Mouse (Mus musculus) midbrain, embryonic 14.5 days (tissue): ENCODE data around the gene Plxnb1. TPM values are rescaled to one million over a fixed set of nuclear protein-coding genes. Genes with fewer than 3 reads are reported as not detected.

Experiments
- ATAC-seq: fragments of 200-750 bp; cut with Nextera tagmentation; 2 replicates; pipeline ENCODE4 v1.8.0; 2017; ENCODE audit warnings: moderate number of reproducible peaks, moderate library complexity; ENCODE audit not compliant: low FRiP score, low TSS enrichment
- DNase-seq: peaks from one replicate; pipeline ENCODE4 v3.0.0-alpha.2; 2015
- H3K27ac ChIP-seq: fragments of 300-500 bp; sonication (generic); replicated peaks from 2 replicates; pipeline ENCODE4 v1.5.1; 2014; ENCODE audit warnings: mild to moderate bottlenecking, low read depth, low read length, moderate library complexity
- H3K27me3 ChIP-seq: fragments of 300-500 bp; sonication (generic); 2 replicates; pipeline ENCODE4 v1.6.1; 2014; ENCODE audit warnings: low read length, control low read depth, mixed read lengths; ENCODE audit not compliant: control insufficient read depth, insufficient read depth
- H3K36me3 ChIP-seq: fragments of 300-500 bp; sonication (generic); 2 replicates; pipeline ENCODE4 v1.6.1; 2014; ENCODE audit warnings: low read length, control low read depth; ENCODE audit not compliant: control insufficient read depth, insufficient read depth
- H3K4me1 ChIP-seq: fragments of 300-500 bp; sonication (generic); 2 replicates; pipeline ENCODE4 v1.6.1; 2014; ENCODE audit warnings: mild to moderate bottlenecking, antibody characterized with exemption, low read length, control low read depth; ENCODE audit not compliant: control insufficient read depth, insufficient read depth
- H3K4me2 ChIP-seq: fragments of 300-500 bp; sonication (generic); 2 replicates; pipeline ENCODE4 v1.6.1; 2014; ENCODE audit warnings: mild to moderate bottlenecking, low read length, moderate library complexity
- H3K4me3 ChIP-seq: fragments of 300-500 bp; sonication (generic); replicated peaks from 2 replicates; pipeline ENCODE4 v1.5.1; 2014; ENCODE audit warnings: low read depth, low read length
- H3K9ac ChIP-seq: fragments of 300-500 bp; sonication (generic); replicated peaks from 2 replicates; pipeline ENCODE4 v1.6.1; 2014; ENCODE audit warnings: mild to moderate bottlenecking, low read length, moderate library complexity
- H3K9me3 ChIP-seq: fragments of 300-500 bp; sonication (generic); 2 replicates; pipeline ENCODE4 v1.6.1; 2016; ENCODE audit warnings: low read length, control low read depth, mixed read lengths; ENCODE audit not compliant: control insufficient read depth
- WGBS: fragments of 180-500 bp; shearing (Covaris S2); extraction: QIAGEN DNeasy Blood & Tissue Kit; methylation state at CpG from one replicate; pipeline ENCODE4 v1.1.7; 2014; 5-methylcytosine and 5-hydroxymethylcytosine counted together
- polyA plus RNA-seq: library from polyadenylated mRNA; unstranded; fragments of >200 nt; fragmentation: Nextera tagmentation; extraction: Ambion mirVana; gene quantifications from 2 replicates; pipeline ENCODE4 v1.2.1, GENCODE M21; 2014

Plxnb1 gene
- polyA plus RNA-seq, 1 experiment from 2014 or later = 21.7 TPM

DNA sequence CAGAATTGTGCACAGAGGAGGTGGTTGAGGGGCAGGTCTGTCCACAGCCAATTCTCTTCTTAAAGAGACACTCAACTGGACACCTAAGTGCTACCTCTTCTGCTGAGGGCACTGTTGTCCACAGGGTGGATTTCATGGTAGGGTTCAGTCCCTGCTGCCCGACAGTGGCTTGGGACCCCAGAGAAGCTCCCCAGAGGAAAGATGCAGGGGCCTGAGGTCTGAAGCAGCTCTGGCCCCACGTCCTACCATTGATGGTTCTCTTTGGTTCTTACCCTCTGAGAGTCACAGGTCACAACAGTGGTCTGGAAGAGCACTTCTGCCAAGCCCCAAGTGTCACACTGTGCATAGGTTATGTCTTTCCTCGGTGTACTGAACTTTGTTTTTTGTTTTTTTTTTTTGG is 41.8 kb upstream of the Plxnb1 start:
- no peaks in the 10 kb centered on the region for H3K9me3 ChIP-seq
- no peak overlapping the region for H3K27ac ChIP-seq
- H3K36me3 ChIP-seq = peaks cover 22% of the 10 kb centered on the region
- DNase-seq (no peak), ATAC-seq (no peak)
- peaks cover 7% of the 10 kb centered on the region for H3K4me1 ChIP-seq
- H3K4me3 ChIP-seq = no peak overlapping the region
- no peak overlapping the region for H3K9ac ChIP-seq
- no peaks in the 10 kb centered on the region for H3K27me3 ChIP-seq
- no peak overlapping the region for H3K4me2 ChIP-seq
- 74% methylated on average over 3 of the region's 3 CpGs for WGBS

DNA sequence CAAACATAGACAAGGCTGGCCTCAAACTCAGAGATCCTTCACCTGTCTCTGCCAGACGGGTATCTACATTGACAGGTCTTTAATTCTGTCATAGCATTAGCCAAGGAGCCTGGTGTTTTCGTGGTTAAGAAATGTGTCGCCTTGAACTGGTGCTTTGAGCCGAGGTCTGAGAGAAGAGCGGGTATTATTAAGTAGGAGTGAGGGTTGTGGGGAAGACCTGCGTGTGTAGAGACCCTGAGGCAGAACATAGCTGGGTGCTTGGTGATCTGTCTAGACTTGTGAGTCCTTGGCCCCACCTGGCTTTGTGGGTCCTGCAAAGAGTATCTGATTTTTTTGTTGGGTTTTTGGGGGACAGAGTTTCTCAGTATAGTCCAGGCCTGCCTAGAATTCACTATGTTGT is 41.3 kb upstream of the Plxnb1 start:
- Histone ChIP-seq H3K9ac (no peak overlapping the region), H3K27me3 (no peaks in the 10 kb centered on the region), H3K36me3 (peaks cover 25% of the 10 kb centered on the region), H3K27ac (no peak overlapping the region), H3K4me2 (no peak overlapping the region), H3K4me3 (no peak overlapping the region), H3K9me3 (no peaks in the 10 kb centered on the region), H3K4me1 (peaks cover 8% of the 10 kb centered on the region)
- WGBS = 80% methylated on average over 6 of the region's 6 CpGs
- no peak for ATAC-seq
- DNase-seq = no peak

DNA sequence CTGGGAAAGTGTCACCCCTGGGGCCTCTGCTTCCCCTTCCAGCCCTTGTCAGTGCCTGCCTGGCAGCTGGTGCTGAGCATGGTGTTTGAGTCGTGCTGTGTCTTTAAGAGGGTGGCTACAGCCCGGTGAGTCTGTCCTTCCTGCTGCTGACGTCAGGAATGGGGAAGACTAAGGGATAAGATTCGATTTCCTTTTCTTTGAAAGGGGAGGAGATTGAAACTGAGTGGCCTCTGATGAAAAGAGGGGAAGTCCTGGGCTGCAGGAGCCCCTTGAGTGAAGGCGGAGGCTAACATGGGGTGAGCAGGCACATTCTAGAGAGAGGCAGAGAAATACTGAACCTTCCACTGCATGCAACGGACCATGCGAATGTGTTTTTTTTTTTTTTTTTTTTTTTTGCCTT is 40.5 kb upstream of the Plxnb1 start:
- Histone ChIP-seq H3K4me3 (peak overlapping the region; percentile 31), H3K27me3 (no peaks in the 10 kb centered on the region), H3K4me1 (peaks cover 15% of the 10 kb centered on the region), H3K27ac (peak overlapping the region; percentile 66), H3K9me3 (no peaks in the 10 kb centered on the region), H3K9ac (peak overlapping the region; percentile 48; the same call in 1 of the 2 replicates), H3K4me2 (peak overlapping the region; percentile 54), H3K36me3 (peaks cover 25% of the 10 kb centered on the region)
- DNase-seq = peak; percentile 82
- 13% methylated on average over 7 of the region's 7 CpGs for WGBS
- ATAC-seq = peak; percentile 56; the same call in 1 of the 2 replicates

DNA sequence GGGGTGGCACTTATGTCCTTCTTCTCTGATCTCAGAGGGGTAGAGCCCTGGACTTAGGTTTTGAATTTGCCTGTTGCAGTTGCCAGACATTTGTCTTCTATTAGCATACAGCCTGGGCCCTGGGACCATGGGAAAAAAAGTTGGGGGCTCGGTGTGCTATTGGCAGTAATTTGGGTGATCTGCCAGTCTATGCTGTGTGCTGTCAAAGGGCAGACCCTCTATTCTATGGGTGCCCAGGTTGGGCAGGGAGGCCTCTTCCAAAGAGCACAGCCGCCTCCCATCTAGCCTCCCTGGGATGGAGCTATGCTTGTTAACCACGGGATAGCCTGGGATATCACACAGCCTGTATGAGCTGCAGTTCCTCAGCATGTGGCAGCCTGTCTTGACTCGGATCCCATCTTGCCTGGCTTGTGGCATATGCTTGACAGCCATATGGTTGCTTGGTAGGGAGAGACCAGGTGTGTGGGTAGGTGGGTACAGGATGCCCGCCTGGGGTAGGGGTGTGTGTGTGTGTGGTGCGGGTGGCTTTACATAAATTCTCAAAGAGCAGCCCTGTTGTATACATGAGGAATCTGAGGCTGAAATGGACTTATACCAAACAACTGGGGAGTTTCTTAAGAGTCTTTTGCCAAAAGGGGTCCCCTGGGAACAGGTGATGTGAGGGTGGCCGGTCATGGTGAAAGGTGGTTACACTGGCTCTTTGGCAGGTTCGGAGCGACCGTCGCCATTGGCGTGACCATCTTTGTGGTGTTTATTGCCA is 39.7 kb upstream of the Plxnb1 start:
- peak overlapping the region; percentile 48 for H3K9ac ChIP-seq
- ATAC-seq = no peak
- peak overlapping the region; percentile 66; the same call in 1 of the 2 replicates for H3K27ac ChIP-seq
- peak overlapping the region; percentile 31 for H3K4me3 ChIP-seq
- peaks cover 29% of the 10 kb centered on the region for H3K36me3 ChIP-seq
- 92% methylated on average over 12 of the region's 12 CpGs for WGBS
- H3K4me2 ChIP-seq = peak overlapping the region; percentile 54
- H3K4me1 ChIP-seq = peaks cover 15% of the 10 kb centered on the region
- DNase-seq = no peak
- no peaks in the 10 kb centered on the region for H3K27me3 ChIP-seq
- H3K9me3 ChIP-seq = no peaks in the 10 kb centered on the region

DNA sequence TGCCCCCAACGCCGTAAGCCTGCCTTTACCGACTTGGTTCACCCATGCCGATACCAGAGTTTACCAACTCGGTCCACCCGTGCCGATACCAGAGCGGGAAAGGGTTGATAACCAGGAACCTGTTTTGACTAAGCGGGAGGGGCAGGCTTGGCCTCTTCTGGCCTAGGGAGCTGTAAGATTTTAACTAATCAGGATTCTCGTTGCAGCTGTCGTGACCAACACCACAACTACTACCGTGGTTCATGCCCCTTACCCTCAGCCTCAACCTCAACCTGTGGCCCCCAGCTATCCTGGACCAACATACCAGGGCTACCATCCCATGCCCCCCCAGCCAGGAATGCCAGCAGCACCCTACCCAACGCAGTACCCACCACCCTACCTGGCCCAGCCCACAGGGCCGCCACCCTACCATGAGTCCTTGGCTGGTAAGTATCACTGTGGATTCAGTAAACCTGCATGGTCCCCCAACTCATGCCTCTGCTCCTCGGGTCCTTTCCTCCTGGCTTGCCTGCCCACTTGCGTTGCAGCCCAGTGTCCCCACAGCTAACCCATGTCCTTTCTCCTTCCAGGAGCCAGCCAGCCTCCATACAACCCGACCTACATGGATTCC is 39.0 kb upstream of the Plxnb1 start:
- WGBS = 93% methylated on average over 17 of the region's 17 CpGs

DNA sequence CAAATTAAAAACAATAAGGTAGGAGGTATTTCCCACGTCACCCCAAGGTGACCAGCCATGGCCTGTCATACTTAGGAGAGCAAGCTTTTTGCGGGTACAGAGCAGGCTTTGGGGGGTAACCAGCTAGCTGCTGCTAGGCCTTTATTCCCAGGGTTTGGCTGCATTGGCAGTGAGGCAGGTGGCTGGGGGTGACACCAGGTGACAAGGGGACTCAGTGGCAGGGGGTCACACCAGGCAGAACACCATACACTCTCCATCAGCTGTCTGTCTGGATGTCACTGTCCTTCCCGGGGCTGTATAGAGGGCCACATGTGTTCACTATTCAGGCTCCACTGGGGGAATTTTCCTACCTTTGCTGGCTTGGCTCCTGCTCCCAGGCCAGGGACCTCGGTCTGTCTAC is 38.3 kb upstream of the Plxnb1 start:
- no peaks in the 10 kb centered on the region for H3K9me3 ChIP-seq
- peaks cover 35% of the 10 kb centered on the region for H3K36me3 ChIP-seq
- WGBS = 86% methylated on average over 4 of the region's 4 CpGs
- H3K27ac ChIP-seq = no peak overlapping the region
- peaks cover 15% of the 10 kb centered on the region for H3K4me1 ChIP-seq
- ATAC-seq (no peak), DNase-seq (no peak)
- no peak overlapping the region for H3K9ac ChIP-seq
- no peaks in the 10 kb centered on the region for H3K27me3 ChIP-seq
- H3K4me3 ChIP-seq = no peak overlapping the region
- H3K4me2 ChIP-seq = no peak overlapping the region

More for the DNA sequence above, 39.0 kb upstream of the Plxnb1 start:
- Histone ChIP-seq H3K27me3 (no peaks in the 10 kb centered on the region), H3K36me3 (peaks cover 31% of the 10 kb centered on the region), H3K4me2 (no peak overlapping the region), H3K9me3 (no peaks in the 10 kb centered on the region), H3K4me3 (no peak overlapping the region), H3K27ac (no peak overlapping the region), H3K9ac (no peak overlapping the region), H3K4me1 (peaks cover 15% of the 10 kb centered on the region)
- DNase-seq (no peak), ATAC-seq (no peak)

DNA sequence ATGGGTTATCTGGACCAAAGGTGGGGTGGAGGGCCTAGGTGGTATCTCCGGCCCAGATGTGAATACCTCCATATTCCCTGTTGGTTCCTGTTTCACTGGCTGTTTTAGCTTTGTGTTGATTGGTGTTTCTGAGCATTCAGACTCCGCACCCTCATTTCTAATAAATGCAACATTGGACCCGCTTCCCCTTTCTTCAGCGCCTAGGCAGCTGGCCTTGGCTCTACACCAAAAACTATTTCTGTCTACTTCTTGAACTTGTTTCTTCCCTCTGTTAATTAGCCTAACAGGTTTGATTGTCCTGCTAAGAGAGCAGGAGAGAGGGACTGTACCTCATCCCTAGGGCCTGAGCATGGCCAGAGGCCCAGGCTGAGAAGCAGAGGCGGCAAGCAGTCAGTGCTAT is 37.6 kb upstream of the Plxnb1 start:
- H3K27ac ChIP-seq = no peak overlapping the region
- WGBS = 99% methylated on average over 5 of the region's 5 CpGs
- no peak overlapping the region for H3K9ac ChIP-seq
- no peaks in the 10 kb centered on the region for H3K27me3 ChIP-seq
- H3K36me3 ChIP-seq = peaks cover 40% of the 10 kb centered on the region
- no peaks in the 10 kb centered on the region for H3K9me3 ChIP-seq
- peaks cover 15% of the 10 kb centered on the region for H3K4me1 ChIP-seq
- H3K4me2 ChIP-seq = no peak overlapping the region
- DNase-seq = no peak
- H3K4me3 ChIP-seq = no peak overlapping the region
- no peak for ATAC-seq

DNA sequence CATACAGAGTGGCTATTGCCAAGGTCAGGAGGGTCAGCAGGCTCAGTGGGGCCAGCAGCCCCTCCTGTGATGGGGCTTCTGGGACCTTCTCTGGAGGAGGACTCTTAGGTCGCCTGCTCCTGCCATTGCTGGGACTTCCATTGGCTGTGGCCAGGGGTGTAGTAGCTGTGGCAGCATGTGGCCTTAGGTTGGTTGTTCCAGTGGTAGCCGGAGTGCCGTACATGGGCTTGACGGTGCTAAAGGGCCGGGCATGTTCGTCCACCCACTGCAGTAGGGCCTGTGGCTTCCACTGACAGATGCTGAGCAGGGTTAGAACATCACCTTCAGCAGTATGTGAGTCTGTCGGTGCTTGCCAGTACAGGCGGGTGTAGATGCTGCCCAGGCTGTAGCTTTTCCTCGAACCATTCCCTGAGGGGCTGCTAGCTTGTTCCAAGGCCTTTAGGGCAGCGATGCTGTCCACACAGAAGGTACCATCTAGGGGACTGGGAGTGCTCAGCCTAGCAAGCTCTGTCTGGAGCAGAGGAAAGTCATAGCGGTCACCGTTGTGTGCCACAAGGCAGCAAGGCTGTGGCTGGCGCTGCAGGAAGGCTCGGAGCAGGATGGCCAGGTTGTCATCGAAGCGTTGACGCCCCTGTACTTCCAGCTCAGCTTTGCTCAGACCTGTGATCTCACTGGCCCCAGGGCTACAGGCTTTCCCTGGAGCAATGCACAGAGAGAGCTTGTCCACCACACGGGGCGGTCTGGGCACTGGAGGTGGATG is 37.0 kb upstream of the Plxnb1 start:
- H3K9me3 ChIP-seq = no peaks in the 10 kb centered on the region
- no peak for DNase-seq
- WGBS = 95% methylated on average over 19 of the region's 19 CpGs
- no peak for ATAC-seq
- H3K27me3 ChIP-seq = no peaks in the 10 kb centered on the region
- peaks cover 46% of the 10 kb centered on the region for H3K36me3 ChIP-seq
- H3K9ac ChIP-seq = no peak overlapping the region
- H3K4me2 ChIP-seq = no peak overlapping the region
- no peak overlapping the region for H3K4me3 ChIP-seq
- H3K27ac ChIP-seq = no peak overlapping the region
- peaks cover 15% of the 10 kb centered on the region for H3K4me1 ChIP-seq
